Mouse (Mus musculus): ENCODE measurements around the gene Gls2.
"Not testable (repeated sequence)": the region's sequence is repeated elsewhere in the genome, so short reads cannot be mapped to it uniquely, and the experiment has no call there.

The Gls2 gene

GRCm38 (mm10) chr10:128194551-128195461, 549 bp downstream of the Gls2 start:
- peak; percentile 63 for DNase-seq (ENCODE audit: low read depth, low spot score)

- DNase-seq (ENCODE audit: low read depth, low spot score) = no peak
Measured at GRCm38 (mm10) chr10:128201856-128202255, 7.6 kb downstream of the Gls2 start.

- DNase-seq (ENCODE audit: low read depth, low spot score) = no peak
Measured at GRCm38 (mm10) chr10:128204941-128205340, 10.7 kb downstream of the Gls2 start.

- DNase-seq (ENCODE audit: low read depth, low spot score) = no peak
Measured at GRCm38 (mm10) chr10:128208326-128208725, 14.1 kb downstream of the Gls2 start.

GRCm38 (mm10) chr10:128209311-128210009, 15.2 kb downstream of the Gls2 start:
- no peak for DNase-seq (ENCODE audit: low read depth, low spot score)

GRCm38 (mm10) chr10:128210131-128210530, 15.9 kb downstream of the Gls2 start:
- DNase-seq (ENCODE audit: low read depth, low spot score) = no peak

- DNase-seq (ENCODE audit: low read depth, low spot score) = peak; percentile 25
Measured at GRCm38 (mm10) chr10:128210954-128211353, 16.7 kb downstream of the Gls2 start.

- DNase-seq (ENCODE audit: low read depth, low spot score) = peak; percentile 93
Measured at GRCm38 (mm10) chr10:128211390-128212108, 17.3 kb downstream of the Gls2 start, which contains the start of gene Spryd4. Gene Spryd4, minus strand, starts transcription at chr10:128211807.

- no peak for DNase-seq (ENCODE audit: low read depth, low spot score)
Measured at GRCm38 (mm10) chr10:128212148-128212547, 17.9 kb downstream of the Gls2 start.

- peak; percentile 85 for DNase-seq (ENCODE audit: low read depth, low spot score)
Measured at GRCm38 (mm10) chr10:128212871-128213323, 18.6 kb downstream of the Gls2 start.

- not testable (repeated sequence) for DNase-seq (ENCODE audit: low read depth, low spot score)
Measured at GRCm38 (mm10) chr10:128214112-128214511, 19.9 kb downstream of the Gls2 start.

- DNase-seq (ENCODE audit: low read depth, low spot score) = no peak
Measured at GRCm38 (mm10) chr10:128214981-128215380, 20.7 kb downstream of the Gls2 start.

GRCm38 (mm10) chr10:128218387-128219117, 24.3 kb downstream of the Gls2 start:
- no peak for DNase-seq (ENCODE audit: low read depth, low spot score)

- DNase-seq (ENCODE audit: low read depth, low spot score) = peak; percentile 45
Measured at GRCm38 (mm10) chr10:128221533-128222286, 27.5 kb downstream of the Gls2 start.

GRCm38 (mm10) chr10:128225064-128225463, 30.8 kb downstream of the Gls2 start:
- DNase-seq (ENCODE audit: low read depth, low spot score) = no peak

GRCm38 (mm10) chr10:128225538-128225937, 31.3 kb downstream of the Gls2 start, which contains the start of gene Mip:
Gene Mip, plus strand, starts transcription at chr10:128225838.
- DNase-seq (ENCODE audit: low read depth, low spot score) = no peak

- no peak for DNase-seq (ENCODE audit: low read depth, low spot score)
Measured at GRCm38 (mm10) chr10:128227592-128227991, 33.3 kb downstream of the Gls2 start.

GRCm38 (mm10) chr10:128228009-128228408, 33.8 kb downstream of the Gls2 start:
- no peak for DNase-seq (ENCODE audit: low read depth, low spot score)

- peak; percentile 46 for DNase-seq (ENCODE audit: low read depth, low spot score)
Measured at GRCm38 (mm10) chr10:128230582-128230981, 36.3 kb downstream of the Gls2 start.

- DNase-seq (ENCODE audit: low read depth, low spot score) = peak; percentile 48
Measured at GRCm38 (mm10) chr10:128231146-128231545, 36.9 kb downstream of the Gls2 start.

Data from CD4-positive helper T cell, adult 2 months (primary cell).